In the genomic region with DNA sequence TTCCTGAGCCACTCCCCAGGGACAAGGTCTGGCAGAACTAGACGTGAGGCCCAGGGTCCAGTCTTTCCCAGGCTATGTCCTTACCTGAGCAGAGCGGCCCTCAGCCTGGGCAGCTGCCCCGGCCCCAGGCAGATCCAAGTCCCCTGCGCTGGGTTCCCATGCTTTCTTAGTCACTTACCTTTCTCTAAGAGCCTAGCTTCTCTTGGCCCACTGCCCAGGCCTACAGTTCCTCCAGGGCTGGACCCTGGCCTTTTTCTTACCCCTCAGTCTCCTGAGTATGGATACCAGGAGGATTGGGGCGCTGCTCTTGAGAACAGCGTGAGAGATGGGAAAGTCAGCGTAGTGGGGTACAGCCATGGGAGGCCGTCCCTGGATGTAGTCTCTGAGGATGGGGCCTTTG, we compare ENCODE assay signal across 22 mouse cellular contexts. TPM values are rescaled to one million over a fixed set of nuclear protein-coding genes. Genes with fewer than 3 reads are reported as not detected.
DNase-seq lines count a peak whose midpoint lies in the region; ATAC-seq and TF ChIP-seq lines count a peak whose summit lies in the region.
"Had no signal": no experiment of that assay in that cellular context is flagged by ENCODE, and none has a peak within 500 bp of the region (broad histone marks: within the 10 kb centered on the region; RNA-seq: fewer than 3 reads in every experiment).

No protein-coding gene starts in this region.

- 71% methylated on average over 8 of the region's 8 CpGs for WGBS in kidney, adult 2 months
- 94% methylated on average over 8 of the region's 8 CpGs for WGBS in neural tube, embryonic 13.5 days
- 92% methylated on average over 8 of the region's 8 CpGs for WGBS in neural tube, embryonic 15.5 days
- 90% methylated on average over 8 of the region's 8 CpGs for WGBS in limb, embryonic 13.5 days

- no peak overlapping the region for H3K4me2 ChIP-seq in neural tube, embryonic 13.5 days
- H3K4me2 ChIP-seq in neural tube, embryonic 15.5 days = no peak overlapping the region
- H3K4me2 ChIP-seq in limb, embryonic 13.5 days (replicated peaks) = no peak overlapping the region
- H3K4me2 ChIP-seq: forebrain, embryonic 15.5 days had no signal

- peak overlapping the region; percentile 27; the same call in 1 of the 2 replicates for H3K9ac ChIP-seq in neural tube, embryonic 13.5 days
- H3K9ac ChIP-seq in neural tube, embryonic 15.5 days (replicated peaks) = no peak overlapping the region
- H3K9ac ChIP-seq in limb, embryonic 13.5 days = peak overlapping the region; percentile 43
- H3K9ac ChIP-seq: forebrain, embryonic 15.5 days; intestine, embryonic 15.5 days; liver, embryonic 14.5 days had no signal

- no peaks in the 10 kb centered on the region for H3K9me3 ChIP-seq in neural tube, embryonic 13.5 days
- no peaks in the 10 kb centered on the region for H3K9me3 ChIP-seq in neural tube, embryonic 15.5 days (replicated peaks)
- no peaks in the 10 kb centered on the region for H3K9me3 ChIP-seq in limb, embryonic 13.5 days
- H3K9me3 ChIP-seq: forebrain, embryonic 15.5 days; intestine, embryonic 15.5 days had no signal

- H3K27me3 ChIP-seq in kidney, adult 2 months (replicated peaks; ENCODE audit: control insufficient read depth, insufficient read depth, low read length) = no peaks in the 10 kb centered on the region
- H3K27me3 ChIP-seq in neural tube, embryonic 13.5 days = no peaks in the 10 kb centered on the region
- H3K27me3 ChIP-seq in neural tube, embryonic 15.5 days (replicated peaks) = no peaks in the 10 kb centered on the region
- no peaks in the 10 kb centered on the region for H3K27me3 ChIP-seq in limb, embryonic 13.5 days
- H3K27me3 ChIP-seq: forebrain, embryonic 15.5 days; intestine, embryonic 15.5 days had no signal

- H3K27ac ChIP-seq in kidney, adult 2 months (ENCODE audit: insufficient read depth, low read depth, low read length) = no peak overlapping the region
- no peak overlapping the region for H3K27ac ChIP-seq in neural tube, embryonic 13.5 days (replicated peaks)
- no peak overlapping the region for H3K27ac ChIP-seq in neural tube, embryonic 15.5 days (replicated peaks)
- no peak overlapping the region for H3K27ac ChIP-seq in limb, embryonic 13.5 days
- H3K27ac ChIP-seq: forebrain, embryonic 15.5 days; intestine, embryonic 15.5 days; liver, embryonic 14.5 days had no signal

- no peak for TF ChIP-seq POLR2A in kidney, adult 2 months (IDR thresholded peaks at IDR 0.05; ENCODE audit: low read depth, low read length)

- H3K36me3 ChIP-seq in kidney, adult 2 months (ENCODE audit: control insufficient read depth, insufficient read depth, low read length) = peaks cover 4% of the 10 kb centered on the region
- H3K36me3 ChIP-seq in neural tube, embryonic 13.5 days = peaks cover 54% of the 10 kb centered on the region
- peaks cover 46% of the 10 kb centered on the region for H3K36me3 ChIP-seq in neural tube, embryonic 15.5 days
- H3K36me3 ChIP-seq in limb, embryonic 13.5 days = peaks cover 52% of the 10 kb centered on the region

- peaks cover 4% of the 10 kb centered on the region; the same call in 1 of the 2 replicates for H3K4me1 ChIP-seq in kidney, adult 2 months (ENCODE audit: control insufficient read depth, insufficient read depth, low read length)
- peaks cover 29% of the 10 kb centered on the region for H3K4me1 ChIP-seq in neural tube, embryonic 13.5 days (replicated peaks)
- peaks cover 39% of the 10 kb centered on the region for H3K4me1 ChIP-seq in neural tube, embryonic 15.5 days
- peaks cover 30% of the 10 kb centered on the region for H3K4me1 ChIP-seq in limb, embryonic 13.5 days

- peak; percentile 40 for DNase-seq in kidney, adult 2 months
- DNase-seq in kidney, adult 11 months = no peak
- DNase-seq in kidney, postnatal 14 days = peak; percentile 77
- DNase-seq in embryo, embryonic 9.5 days (ENCODE audit: extremely low spot score) = no peak
- DNase-seq in lung, postnatal 10 days = no peak
- DNase-seq: cerebellum, adult 18-20 months; cerebellum, postnatal 25 days; embryo, embryonic 11 days; gastrocnemius, postnatal 36 days; heart, postnatal 10 days; retina, postnatal 1 day; right cerebral cortex, postnatal 4 days; thymus, postnatal 4 days had no signal

- H3K4me3 ChIP-seq in kidney, adult 2 months (ENCODE audit: insufficient read depth, low read depth, low read length) = no peak overlapping the region
- no peak overlapping the region for H3K4me3 ChIP-seq in neural tube, embryonic 13.5 days
- H3K4me3 ChIP-seq in neural tube, embryonic 15.5 days (replicated peaks) = no peak overlapping the region
- H3K4me3 ChIP-seq in limb, embryonic 13.5 days = no peak overlapping the region
- H3K4me3 ChIP-seq: forebrain, embryonic 15.5 days; intestine, embryonic 15.5 days had no signal

- ATAC-seq in neural tube, embryonic 13.5 days (ENCODE audit: low read depth) = no peak
- ATAC-seq in neural tube, embryonic 15.5 days (ENCODE audit: low FRiP score) = no peak
- ATAC-seq in limb, embryonic 13.5 days (ENCODE audit: low FRiP score, low read depth) = no peak
- ATAC-seq: forebrain, embryonic 15.5 days; intestine, embryonic 15.5 days; midbrain, embryonic 16.5 days had no signal

- no peak for TF ChIP-seq CTCF in kidney, adult 2 months (conservative IDR thresholded peaks at IDR 0.05; ENCODE audit: insufficient read depth, insufficient read length, low read depth, low read length)

RNA-seq across cellular contexts. Expression of gene Gga1, which starts 3.4 kb away (rescaled TPM):
- 56.5 and 68.1 TPM in 2 replicates for polyA plus RNA-seq in kidney, adult 2 months (2012; rRNA removed)
- 44.0 and 51.0 TPM in 2 replicates for polyA plus RNA-seq in neural tube, embryonic 13.5 days (2015; fragmentation: Nextera tagmentation; extraction: Ambion mirVana)
- polyA plus RNA-seq in neural tube, embryonic 15.5 days (2015; fragmentation: Nextera tagmentation; extraction: Ambion mirVana) = 42.6 and 44.1 TPM in 2 replicates
- 42.0 and 46.5 TPM in 2 replicates for polyA plus RNA-seq in limb, embryonic 13.5 days (2015; fragmentation: Nextera tagmentation; extraction: Ambion mirVana)

RNA-seq across cellular contexts. Expression of gene Gm49510, which starts 19.0 kb away (rescaled TPM):
- 0.03 TPM in 1 of 2 replicates, not detected in the other for polyA plus RNA-seq in kidney, adult 2 months (2012; rRNA removed)
- polyA plus RNA-seq in neural tube, embryonic 13.5 days (2015; fragmentation: Nextera tagmentation; extraction: Ambion mirVana) = 0.37 TPM in 1 of 2 replicates, not detected in the other
- polyA plus RNA-seq in neural tube, embryonic 15.5 days (2015; fragmentation: Nextera tagmentation; extraction: Ambion mirVana) = not detected in 2 replicates
- polyA plus RNA-seq in limb, embryonic 13.5 days (2015; fragmentation: Nextera tagmentation; extraction: Ambion mirVana) = 0.34 and 0.71 TPM in 2 replicates
- polyA plus RNA-seq: forebrain, embryonic 15.5 days; midbrain, embryonic 16.5 days; testis, adult 2 months had no signal

RNA-seq across cellular contexts. Expression of gene Sh3bp1, which starts 19.1 kb away (rescaled TPM):
- 26.2 and 30.0 TPM in 2 replicates for polyA plus RNA-seq in kidney, adult 2 months (2012; rRNA removed)
- 6.2 and 6.8 TPM in 2 replicates for polyA plus RNA-seq in neural tube, embryonic 13.5 days (2015; fragmentation: Nextera tagmentation; extraction: Ambion mirVana)
- polyA plus RNA-seq in neural tube, embryonic 15.5 days (2015; fragmentation: Nextera tagmentation; extraction: Ambion mirVana) = 3.7 and 16.9 TPM in 2 replicates
- 43.7 and 51.3 TPM in 2 replicates for polyA plus RNA-seq in limb, embryonic 13.5 days (2015; fragmentation: Nextera tagmentation; extraction: Ambion mirVana)

RNA-seq across cellular contexts. Expression of gene Lgals2, which starts 25.1 kb away (rescaled TPM):
- polyA plus RNA-seq in kidney, adult 2 months (2012; rRNA removed) = 0.24 and 0.25 TPM in 2 replicates
- not detected in 2 replicates for polyA plus RNA-seq in neural tube, embryonic 13.5 days (2015; fragmentation: Nextera tagmentation; extraction: Ambion mirVana)
- polyA plus RNA-seq in neural tube, embryonic 15.5 days (2015; fragmentation: Nextera tagmentation; extraction: Ambion mirVana) = 26.1 TPM in 1 of 2 replicates, not detected in the other
- polyA plus RNA-seq in limb, embryonic 13.5 days (2015; fragmentation: Nextera tagmentation; extraction: Ambion mirVana) = 0.47 and 0.53 TPM in 2 replicates
- polyA plus RNA-seq: forebrain, embryonic 15.5 days; hindbrain, embryonic 11.5 days; midbrain, embryonic 16.5 days had no signal

RNA-seq across cellular contexts. Expression of gene Pdxp, which starts 33.3 kb away (rescaled TPM):
- polyA plus RNA-seq in kidney, adult 2 months (2012; rRNA removed) = 1.7 and 1.9 TPM in 2 replicates
- 46.3 and 53.6 TPM in 2 replicates for polyA plus RNA-seq in neural tube, embryonic 13.5 days (2015; fragmentation: Nextera tagmentation; extraction: Ambion mirVana)
- polyA plus RNA-seq in neural tube, embryonic 15.5 days (2015; fragmentation: Nextera tagmentation; extraction: Ambion mirVana) = 64.2 and 76.9 TPM in 2 replicates
- 19.1 and 20.3 TPM in 2 replicates for polyA plus RNA-seq in limb, embryonic 13.5 days (2015; fragmentation: Nextera tagmentation; extraction: Ambion mirVana)

Comparison
In these comparisons a context has a peak if more than half of its experiments do, and no peak if none do; other contexts are left out.
1. DNase-seq: peak in kidney, adult 2 months (single experiment) and kidney, postnatal 14 days (single experiment); none in kidney, adult 11 months (single experiment), embryo, embryonic 9.5 days (single experiment) and lung, postnatal 10 days (single experiment).